Mouse (Mus musculus) limb, embryonic 12.5 days (tissue): ENCODE measurements at regions not wholly inside any gene's neighbourhood (a gene's known extent, or its start where the extent isn't known, plus 50 kb on each side); places are given as distances from the start of the nearest gene placed in this dataset.
"Not testable (repeated sequence)": the region's sequence is repeated elsewhere in the genome, so short reads cannot be mapped to it uniquely, and the experiment has no call there.

Experiments used
- ATAC-seq: fragments of 200-750 bp; cut with Nextera tagmentation; 2 replicates; pipeline ENCODE4 v1.8.0; 2017; ENCODE audit warnings: low read depth, moderate TSS enrichment; ENCODE audit not compliant: insufficient number of reproducible peaks, insufficient read depth, low FRiP score, low TSS enrichment
- H3K27ac ChIP-seq: fragments of 300-500 bp; sonication (generic); 2 replicates; pipeline ENCODE4 v1.5.1; 2016; ENCODE audit warnings: mild to moderate bottlenecking, moderate library complexity
- H3K27me3 ChIP-seq: fragments of 300-500 bp; sonication (generic); 2 replicates; pipeline ENCODE4 v1.6.1; 2016; ENCODE audit warnings: mild to moderate bottlenecking, moderate library complexity
- H3K36me3 ChIP-seq: fragments of 300-500 bp; sonication (generic); 2 replicates; pipeline ENCODE4 v1.6.1; 2016; ENCODE audit warnings: mild to moderate bottlenecking, moderate library complexity
- H3K4me1 ChIP-seq: fragments of 300-500 bp; sonication (generic); replicated peaks from 2 replicates; pipeline ENCODE4 v1.6.1; 2016
- H3K4me2 ChIP-seq: fragments of 300-500 bp; sonication (generic); 2 replicates; pipeline ENCODE4 v1.6.1; 2016; ENCODE audit warnings: mild to moderate bottlenecking, moderate library complexity
- H3K4me3 ChIP-seq: fragments of 300-500 bp; sonication (generic); replicated peaks from 2 replicates; pipeline ENCODE4 v1.5.1; 2016; ENCODE audit warnings: mild to moderate bottlenecking
- H3K9ac ChIP-seq: fragments of 300-500 bp; sonication (generic); replicated peaks from 2 replicates; pipeline ENCODE4 v1.6.1; 2016; ENCODE audit warnings: mild to moderate bottlenecking, moderate library complexity
- H3K9me3 ChIP-seq: fragments of 300-500 bp; sonication (generic); 2 replicates; pipeline ENCODE4 v1.6.1; 2016; ENCODE audit warnings: mild to moderate bottlenecking, moderate library complexity
- WGBS: fragments of 180-500 bp; shearing (Covaris S2); methylation state at CpG from one replicate; pipeline ENCODE4 v1.1.7; 2016; 5-methylcytosine and 5-hydroxymethylcytosine counted together

DNA sequence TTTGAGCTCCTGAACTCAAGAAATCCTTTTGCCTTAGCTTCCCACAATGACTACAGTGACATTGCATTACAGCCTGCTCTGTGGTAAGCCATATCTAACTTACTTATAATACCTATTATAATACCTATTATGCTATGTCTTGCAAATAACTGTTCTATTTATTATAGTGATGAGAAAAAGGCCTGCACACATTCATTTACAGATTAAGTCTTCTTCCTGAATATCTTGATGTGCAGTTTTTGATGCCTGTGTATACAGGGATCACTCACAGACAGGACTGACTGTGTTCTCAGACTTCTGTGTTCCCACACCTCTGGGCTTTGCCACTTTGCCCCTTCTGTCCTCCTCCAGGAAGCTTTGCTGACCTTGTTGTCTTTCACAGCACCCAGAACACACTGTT, 102.8 kb upstream of the Dlg1 start:
- H3K4me3 ChIP-seq, result no peak overlapping the region
- H3K9ac ChIP-seq, result no peak overlapping the region
- H3K27me3 ChIP-seq, result no peaks in the 10 kb centered on the region
- no peaks in the 10 kb centered on the region for H3K36me3 ChIP-seq
- H3K4me2 ChIP-seq, result no peak overlapping the region
- no peak for ATAC-seq
- 0 out of 2 replicates have a peak, but pooled peaks cover under 1% of the 10 kb centered on the region for H3K4me1 ChIP-seq
- H3K27ac ChIP-seq, result no peak overlapping the region
- 0 out of 2 replicates have a peak, but pooled peaks cover 5% of the 10 kb centered on the region for H3K9me3 ChIP-seq

DNA sequence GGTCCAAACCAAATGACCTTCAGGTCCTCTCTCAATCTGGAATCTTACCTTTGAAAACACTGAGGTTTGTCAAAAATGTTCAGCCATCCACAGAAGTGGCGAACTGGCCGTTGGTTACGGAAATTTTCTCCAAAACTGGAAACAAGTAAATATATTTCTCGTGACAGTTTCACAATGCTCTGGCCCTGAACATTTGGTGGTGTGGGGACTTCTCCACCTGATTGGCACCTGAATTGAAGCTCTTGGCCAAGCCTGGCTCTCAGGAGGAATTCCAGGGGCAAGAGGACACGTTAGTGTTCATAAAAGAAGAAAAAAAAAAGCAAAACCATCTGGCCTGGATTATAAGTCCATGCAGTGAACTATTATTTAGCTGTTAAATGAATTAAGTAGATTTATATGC, 98.3 kb upstream of the Dlg1 start:
- Histone ChIP-seq H3K9me3 (no peaks in the 10 kb centered on the region), H3K27ac (no peak overlapping the region), H3K9ac (no peak overlapping the region), H3K4me2 (no peak overlapping the region), H3K27me3 (no peaks in the 10 kb centered on the region; the same call in 1 of the 2 replicates), H3K4me3 (no peak overlapping the region), H3K36me3 (no peaks in the 10 kb centered on the region), H3K4me1 (0 out of 2 replicates have a peak, but pooled peaks cover 3% of the 10 kb centered on the region)
- no peak for ATAC-seq
- 71% methylated on average over 5 of the region's 5 CpGs for WGBS

DNA sequence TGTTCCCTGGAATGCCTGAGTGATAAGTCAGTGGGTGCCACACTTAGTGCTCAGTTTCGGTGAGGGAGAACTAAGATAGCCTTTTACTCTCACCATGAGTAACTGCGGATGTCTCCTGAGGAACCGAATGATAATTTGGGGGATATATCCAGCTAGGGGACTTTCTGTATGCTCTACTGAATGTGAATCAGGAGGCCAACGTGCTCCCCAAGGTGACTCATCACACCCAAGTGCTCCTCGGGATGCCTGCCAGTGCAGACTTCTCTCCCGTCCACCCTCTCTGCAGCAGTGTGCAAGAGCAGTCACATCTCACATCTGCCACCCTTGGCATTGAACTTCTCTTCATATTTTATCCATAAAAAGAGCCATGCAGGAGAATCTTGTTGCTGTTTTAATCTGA, 94.9 kb upstream of the Dlg1 start:
- H3K4me3 ChIP-seq, result no peak overlapping the region
- no peak overlapping the region for H3K9ac ChIP-seq
- no peaks in the 10 kb centered on the region for H3K9me3 ChIP-seq
- WGBS, result 89% methylated on average over 6 of the region's 6 CpGs
- no peaks in the 10 kb centered on the region for H3K36me3 ChIP-seq
- H3K4me1 ChIP-seq, result 0 out of 2 replicates have a peak, but pooled peaks cover 3% of the 10 kb centered on the region
- no peak overlapping the region for H3K27ac ChIP-seq
- H3K4me2 ChIP-seq, result no peak overlapping the region
- no peak for ATAC-seq
- H3K27me3 ChIP-seq, result no peaks in the 10 kb centered on the region; the same call in 1 of the 2 replicates

DNA sequence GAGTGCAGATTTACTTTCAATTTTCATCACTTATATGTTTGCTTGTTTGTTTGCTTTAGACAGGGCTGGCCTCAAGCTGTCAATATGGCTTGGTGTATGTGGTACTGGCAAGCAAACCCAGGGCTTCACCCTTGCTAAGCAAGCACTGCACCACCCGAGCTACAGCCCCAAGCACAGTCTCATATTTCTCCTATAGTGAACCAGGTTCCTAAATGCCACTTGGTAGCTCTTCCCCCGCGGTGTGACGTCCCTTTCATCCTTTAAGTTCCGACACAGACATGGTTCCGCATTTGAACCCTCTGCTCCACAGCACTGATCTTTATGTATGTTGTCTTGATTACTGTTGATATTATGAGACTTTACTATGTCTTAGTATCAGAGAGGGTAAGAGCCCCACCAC, 93.4 kb upstream of the Dlg1 start:
- Histone ChIP-seq H3K4me1 (peaks cover 5% of the 10 kb centered on the region), H3K9ac (no peak overlapping the region), H3K4me2 (no peak overlapping the region), H3K4me3 (no peak overlapping the region), H3K9me3 (no peaks in the 10 kb centered on the region), H3K27ac (no peak overlapping the region), H3K36me3 (no peaks in the 10 kb centered on the region), H3K27me3 (no peaks in the 10 kb centered on the region; the same call in 1 of the 2 replicates)
- no peak for ATAC-seq
- WGBS, result 60% methylated on average over 6 of the region's 6 CpGs

DNA sequence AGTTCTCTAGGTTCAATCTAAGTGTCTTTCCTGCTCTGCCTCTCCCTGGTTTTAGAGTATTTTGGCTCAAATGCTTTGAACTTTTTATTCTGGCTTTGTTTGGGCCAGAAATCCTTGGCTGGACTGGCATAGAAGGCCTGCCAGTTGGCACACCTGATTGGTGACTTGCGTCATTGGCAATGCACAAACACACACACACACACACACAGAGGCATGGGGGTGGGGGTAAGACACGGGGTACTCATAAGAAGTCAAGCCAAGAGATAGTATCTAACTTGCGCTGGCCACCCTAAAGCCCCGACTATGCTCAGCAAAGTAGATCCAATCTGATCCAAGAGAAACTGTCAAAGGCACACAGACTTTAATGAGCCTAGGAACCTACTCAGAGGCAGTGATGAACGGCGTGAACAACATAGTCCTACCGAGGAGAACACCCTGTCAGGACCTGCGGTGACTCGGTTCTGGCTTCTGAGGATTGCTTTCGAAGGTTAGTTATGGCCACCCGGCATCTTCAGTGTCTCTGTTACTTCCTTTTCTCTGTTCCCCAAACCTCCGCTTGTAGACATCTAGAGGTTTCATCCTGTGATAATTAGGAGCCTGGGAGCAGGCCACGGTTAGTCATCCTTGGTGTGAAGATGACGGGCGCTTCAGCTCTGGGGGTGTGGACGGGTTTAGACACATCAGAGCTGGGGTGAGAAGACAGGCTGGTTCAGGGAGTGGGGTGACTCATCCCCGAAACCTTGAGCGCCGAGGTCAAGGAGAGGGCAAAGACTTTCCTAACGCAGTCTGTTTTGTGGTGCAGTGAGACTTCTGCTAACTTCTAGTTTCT, 92.7 kb upstream of the Dlg1 start:
- H3K27ac ChIP-seq, result no peak overlapping the region
- H3K4me3 ChIP-seq, result no peak overlapping the region
- ATAC-seq, result no peak
- H3K9me3 ChIP-seq, result no peaks in the 10 kb centered on the region
- no peaks in the 10 kb centered on the region for H3K36me3 ChIP-seq
- H3K4me1 ChIP-seq, result peaks cover 11% of the 10 kb centered on the region
- no peak overlapping the region for H3K4me2 ChIP-seq
- H3K9ac ChIP-seq, result no peak overlapping the region
- H3K27me3 ChIP-seq, result no peaks in the 10 kb centered on the region; the same call in 1 of the 2 replicates
- 84% methylated on average over 20 of the region's 20 CpGs for WGBS

DNA sequence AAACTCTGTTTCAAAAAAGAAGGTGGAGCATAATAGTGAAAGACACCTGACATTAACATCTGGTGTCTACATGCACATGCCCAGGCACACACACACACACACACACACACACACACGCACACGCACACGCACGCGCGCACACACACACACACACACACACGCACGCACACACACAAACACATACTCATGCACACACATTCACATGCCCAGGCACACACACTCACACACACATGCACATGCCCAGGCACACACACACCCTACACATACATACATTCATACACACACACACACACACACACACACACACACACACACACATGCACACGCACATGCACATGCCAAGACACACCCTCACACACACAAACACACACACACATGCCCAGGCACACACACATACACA, 89.4 kb upstream of the Dlg1 start:
- not testable (repeated sequence) for H3K9ac ChIP-seq, ATAC-seq, H3K4me2 ChIP-seq, H3K36me3 ChIP-seq, H3K27ac ChIP-seq, H3K27me3 ChIP-seq, H3K9me3 ChIP-seq, H3K4me3 ChIP-seq
- 84% methylated on average over 9 of the region's 9 CpGs for WGBS
- peaks cover 23% of the 10 kb centered on the region for H3K4me1 ChIP-seq

DNA sequence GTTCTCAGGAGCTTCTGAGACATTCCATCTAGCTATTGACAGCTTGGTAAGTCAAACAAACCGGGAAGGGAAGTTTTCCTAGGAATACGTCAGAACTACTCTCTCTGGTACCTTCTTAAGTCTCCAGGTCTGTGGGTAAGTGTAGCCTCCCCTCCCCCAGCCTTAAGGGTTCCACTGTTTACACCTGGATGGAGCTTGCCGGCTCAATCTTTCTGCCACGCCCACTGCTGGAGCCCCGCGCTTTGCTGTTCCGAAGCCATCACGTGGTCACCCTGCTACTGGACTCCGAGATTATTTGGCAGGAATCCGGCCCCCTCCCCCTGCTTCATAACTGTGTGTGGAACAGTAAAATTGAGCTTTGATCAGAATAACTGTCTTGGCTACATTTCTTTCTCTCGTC, 87.6 kb upstream of the Dlg1 start:
- H3K4me3 ChIP-seq, H3K4me2 ChIP-seq, ATAC-seq, H3K36me3 ChIP-seq, H3K27me3 ChIP-seq, H3K9me3 ChIP-seq, H3K9ac ChIP-seq: not testable (repeated sequence)
- 31% methylated on average over 11 of the region's 11 CpGs for WGBS
- Histone ChIP-seq H3K27ac (peak overlapping the region; percentile 62; the same call in 1 of the 2 replicates), H3K4me1 (peaks cover 23% of the 10 kb centered on the region)

DNA sequence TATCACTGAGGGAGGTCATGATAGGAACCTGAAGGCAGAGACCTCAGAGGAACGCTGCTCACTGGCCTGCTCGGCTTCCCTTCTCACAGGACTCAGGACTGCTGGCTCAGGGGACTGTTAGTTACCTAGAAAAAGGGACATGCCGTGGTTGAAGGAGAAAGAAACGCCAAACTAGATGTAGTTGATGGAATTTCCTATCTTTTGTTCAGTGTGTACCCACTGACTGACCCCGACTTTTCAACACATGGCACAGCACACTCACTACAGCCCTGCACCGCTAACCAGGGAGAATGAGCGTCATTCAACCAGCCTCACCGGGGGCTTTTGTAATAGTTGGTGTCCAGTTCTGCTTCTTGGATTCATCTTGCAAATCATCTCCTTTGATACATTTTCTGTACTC, 86.8 kb upstream of the Dlg1 start:
- Histone ChIP-seq H3K27me3 (no peaks in the 10 kb centered on the region), H3K9ac (no peak overlapping the region), H3K27ac (no peak overlapping the region), H3K4me1 (peaks cover 23% of the 10 kb centered on the region), H3K4me2 (no peak overlapping the region), H3K9me3 (no peaks in the 10 kb centered on the region), H3K4me3 (no peak overlapping the region), H3K36me3 (no peaks in the 10 kb centered on the region)
- WGBS, result 81% methylated on average over 8 of the region's 8 CpGs
- no peak for ATAC-seq

GRCm38 (mm10) chr16:31577347-31577746, 85.9 kb upstream of the Dlg1 start:
- no peak for ATAC-seq
- Histone ChIP-seq H3K4me2 (no peak overlapping the region), H3K27ac (no peak overlapping the region), H3K27me3 (no peaks in the 10 kb centered on the region), H3K9ac (no peak overlapping the region), H3K36me3 (no peaks in the 10 kb centered on the region), H3K4me3 (no peak overlapping the region), H3K4me1 (peaks cover 23% of the 10 kb centered on the region), H3K9me3 (no peaks in the 10 kb centered on the region)
- 61% methylated on average over 7 of the region's 7 CpGs for WGBS

GRCm38 (mm10) chr16:31579318-31579717, 83.9 kb upstream of the Dlg1 start:
- ATAC-seq, result no peak
- Histone ChIP-seq H3K9me3 (no peaks in the 10 kb centered on the region), H3K4me3 (no peak overlapping the region), H3K27ac (no peak overlapping the region), H3K4me1 (peaks cover 23% of the 10 kb centered on the region), H3K9ac (no peak overlapping the region), H3K4me2 (no peak overlapping the region), H3K36me3 (no peaks in the 10 kb centered on the region), H3K27me3 (no peaks in the 10 kb centered on the region)
- WGBS, result 93% methylated on average over 3 of the region's 3 CpGs

DNA sequence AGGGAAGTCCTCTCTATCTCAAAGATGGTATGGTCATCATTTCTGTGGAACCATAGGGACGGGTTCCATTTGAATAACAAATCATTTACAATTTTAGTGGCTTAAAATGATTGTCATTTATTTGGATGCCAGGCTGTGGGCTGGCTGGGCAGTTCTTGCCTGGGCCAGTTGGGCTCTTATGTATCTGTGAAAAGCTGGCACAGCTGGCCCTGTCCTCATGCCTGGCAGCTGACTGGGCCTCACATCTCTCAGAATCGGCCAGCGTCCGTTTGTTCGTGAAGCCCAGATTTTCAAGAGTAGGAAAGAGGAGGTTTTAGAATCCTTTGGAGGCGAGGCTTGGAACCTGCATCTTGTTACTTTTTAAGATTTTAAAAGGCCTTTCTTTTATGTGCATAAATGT, 82.5 kb upstream of the Dlg1 start:
- 94% methylated on average over 6 of the region's 6 CpGs for WGBS
- no peak overlapping the region for H3K4me2 ChIP-seq
- H3K4me3 ChIP-seq, result no peak overlapping the region
- no peak overlapping the region for H3K27ac ChIP-seq
- no peak for ATAC-seq
- H3K9ac ChIP-seq, result no peak overlapping the region
- H3K27me3 ChIP-seq, result no peaks in the 10 kb centered on the region
- H3K36me3 ChIP-seq, result no peaks in the 10 kb centered on the region
- no peaks in the 10 kb centered on the region for H3K9me3 ChIP-seq
- H3K4me1 ChIP-seq, result peaks cover 11% of the 10 kb centered on the region

GRCm38 (mm10) chr16:31582885-31583284, 80.4 kb upstream of the Dlg1 start:
- ATAC-seq, result no peak
- no peak overlapping the region for H3K4me2 ChIP-seq
- H3K9ac ChIP-seq, result no peak overlapping the region
- H3K27me3 ChIP-seq, result no peaks in the 10 kb centered on the region
- H3K9me3 ChIP-seq, result no peaks in the 10 kb centered on the region
- no peaks in the 10 kb centered on the region for H3K4me1 ChIP-seq
- H3K4me3 ChIP-seq, result no peak overlapping the region
- H3K27ac ChIP-seq, result no peak overlapping the region
- H3K36me3 ChIP-seq, result no peaks in the 10 kb centered on the region
- 83% methylated on average over 4 of the region's 4 CpGs for WGBS
